Mouse (Mus musculus): ENCODE results near the gene Atp10b. TPM values are rescaled to one million over a fixed set of nuclear protein-coding genes. Genes with fewer than 3 reads are reported as not detected.

Gene Atp10b
- total RNA-seq, 1 experiment from 2014 or later: not detected

- no peak for ATAC-seq (replicated peaks; ENCODE audit: low read depth, poor library complexity, severe bottlenecking)
These were observed 124.2 kb downstream of the Atp10b start for GRCm38 (mm10) chr11:43273896-43274295.

- ATAC-seq (replicated peaks; ENCODE audit: low read depth, poor library complexity, severe bottlenecking): no peak
These were observed 147.9 kb downstream of the Atp10b start for GRCm38 (mm10) chr11:43297584-43297983.

- ATAC-seq (replicated peaks; ENCODE audit: low read depth, poor library complexity, severe bottlenecking): no peak
These were observed 161.3 kb downstream of the Atp10b start for GRCm38 (mm10) chr11:43311000-43311399.

Other genes starting within 250 kb of the Atp10b start
- not detected in 2 replicates for gene Gm9972, start 114.1 kb upstream of the Atp10b start, total RNA-seq (2017)

Measured in common myeloid progenitor, adult 5-6 weeks (primary cell).